18 mouse cellular contexts compared by ENCODE assay signal in genomic region chr10:121421657-121422290, GRCm38 (mm10). TPM values are rescaled to one million over a fixed set of nuclear protein-coding genes. Genes with fewer than 3 reads are reported as not detected.
DNase-seq lines count a peak whose midpoint lies in the region; ATAC-seq and TF ChIP-seq lines count a peak whose summit lies in the region.
"Had no signal": no experiment of that assay in that cellular context is flagged by ENCODE, and none has a peak within 500 bp of the region (broad histone marks: within the 10 kb centered on the region; RNA-seq: fewer than 3 reads in every experiment).

No protein-coding gene starts in this region.

- TF ChIP-seq EP300 in heart, adult 2 months (IDR thresholded peaks at IDR 0.05; ENCODE audit: insufficient read depth, low read depth, low read length) = no peak
- TF ChIP-seq EP300 in lung, postnatal 0 days (IDR thresholded peaks at IDR 0.05) = no peak

- no peak for TF ChIP-seq POLR2A in heart, adult 2 months (IDR thresholded peaks at IDR 0.05; ENCODE audit: insufficient read depth, low read depth, low read length)
- TF ChIP-seq POLR2A in myocyte (IDR thresholded peaks at IDR 0.05; ENCODE audit: insufficient read length, low read depth) = no peak

- H3ac ChIP-seq in myocyte (ENCODE audit: control insufficient read depth, insufficient read length) = no peak overlapping the region

- H3K4me3 ChIP-seq in heart, adult 2 months = no peak overlapping the region
- H3K4me3 ChIP-seq in heart, embryonic 15.5 days = no peak overlapping the region
- H3K4me3 ChIP-seq in lung, postnatal 0 days (ENCODE audit: low read depth, low read length) = no peak overlapping the region
- H3K4me3 ChIP-seq in myocyte = no peak overlapping the region
- no peak overlapping the region for H3K4me3 ChIP-seq in intestine, embryonic 16.5 days (ENCODE audit: low read length)
- H3K4me3 ChIP-seq: embryonic facial prominence, embryonic 10.5 days; forebrain, embryonic 15.5 days; hindbrain, embryonic 10.5 days; hindbrain, embryonic 15.5 days had no signal

- no peak overlapping the region for H3K4me2 ChIP-seq in heart, embryonic 15.5 days
- no peak overlapping the region for H3K4me2 ChIP-seq in lung, postnatal 0 days (replicated peaks; ENCODE audit: low read depth, low read length)
- H3K4me2 ChIP-seq in myocyte (ENCODE audit: low read depth) = peak overlapping the region; percentile 56
- H3K4me2 ChIP-seq in intestine, embryonic 16.5 days (ENCODE audit: low read depth, low read length) = no peak overlapping the region
- H3K4me2 ChIP-seq: forebrain, embryonic 15.5 days; hindbrain, embryonic 15.5 days had no signal

- ATAC-seq in heart, embryonic 15.5 days (replicated peaks; ENCODE audit: insufficient number of reproducible peaks, insufficient read depth, low FRiP score, low read depth) = no peak
- no peak for ATAC-seq in lung, postnatal 0 days
- ATAC-seq in intestine, embryonic 16.5 days = no peak
- ATAC-seq: forebrain, embryonic 15.5 days; intestine, postnatal 0 days had no signal

- DNase-seq in heart, adult 2 months = no peak
- DNase-seq in heart, postnatal 36 days = no peak
- no peak for DNase-seq in heart, postnatal 25 days (ENCODE audit: low spot score)
- DNase-seq in lung, postnatal 0 days (ENCODE audit: low spot score) = no peak
- no peak for DNase-seq in lung, postnatal 14 days
- DNase-seq: adrenal gland, adult 2 months; adrenal gland, postnatal 25 days; cerebellum, adult 2 months; gastrocnemius, postnatal 25 days; kidney, adult 8-10 months had no signal

- no peaks in the 10 kb centered on the region for H3K9me3 ChIP-seq in heart, embryonic 15.5 days (replicated peaks)
- H3K9me3 ChIP-seq in lung, postnatal 0 days (ENCODE audit: low read length) = no peaks in the 10 kb centered on the region
- no peaks in the 10 kb centered on the region for H3K9me3 ChIP-seq in intestine, embryonic 16.5 days (ENCODE audit: control insufficient read depth, low read length)
- H3K9me3 ChIP-seq: embryonic facial prominence, embryonic 10.5 days; forebrain, embryonic 15.5 days; hindbrain, embryonic 10.5 days; hindbrain, embryonic 15.5 days had no signal

- WGBS in heart, adult 2 months = 48% methylated on average over 11 of the region's 11 CpGs
- 82% methylated on average over 11 of the region's 11 CpGs for WGBS in heart, embryonic 15.5 days
- 79% methylated on average over 11 of the region's 11 CpGs for WGBS in lung, postnatal 0 days
- WGBS in intestine, embryonic 16.5 days = 94% methylated on average over 11 of the region's 11 CpGs

- no peaks in the 10 kb centered on the region for H3K27me3 ChIP-seq in heart, adult 2 months (ENCODE audit: control insufficient read depth, insufficient read depth, low read length)
- no peaks in the 10 kb centered on the region for H3K27me3 ChIP-seq in heart, embryonic 15.5 days
- no peaks in the 10 kb centered on the region for H3K27me3 ChIP-seq in lung, postnatal 0 days (replicated peaks; ENCODE audit: insufficient read depth, low read length)
- H3K27me3 ChIP-seq in myocyte (ENCODE audit: control insufficient read depth, insufficient read depth, insufficient read length) = no peaks in the 10 kb centered on the region
- no peaks in the 10 kb centered on the region for H3K27me3 ChIP-seq in intestine, embryonic 16.5 days (replicated peaks; ENCODE audit: control insufficient read depth, insufficient read depth, low read length)
- H3K27me3 ChIP-seq: forebrain, embryonic 15.5 days; hindbrain, embryonic 15.5 days had no signal

- intact Hi-C loops in heart, adult 2 months (cut with DNase I) = no loop called here
- intact Hi-C loops in heart, postnatal 36 days (cut with DNase I) = no loop called here
- intact Hi-C loops in heart, postnatal 25 days (cut with DNase I) = no loop called here

- TF ChIP-seq CTCF in heart, adult 2 months (IDR thresholded peaks at IDR 0.05) = no peak
- TF ChIP-seq CTCF in lung, postnatal 0 days (IDR thresholded peaks at IDR 0.05) = no peak

- H3K27ac ChIP-seq in heart, adult 2 months = peak overlapping the region; percentile 83
- H3K27ac ChIP-seq in heart, embryonic 15.5 days = 0 out of 2 replicates have a peak overlapping the region, but pooled peaks have one; percentile 1
- H3K27ac ChIP-seq in lung, postnatal 0 days (ENCODE audit: low read length) = 0 out of 2 replicates have a peak overlapping the region, but pooled peaks have one; percentile 76
- no peak overlapping the region for H3K27ac ChIP-seq in intestine, embryonic 16.5 days (ENCODE audit: low read length)
- H3K27ac ChIP-seq: embryonic facial prominence, embryonic 10.5 days; forebrain, embryonic 15.5 days; hindbrain, embryonic 15.5 days had no signal

- H3K79me2 ChIP-seq in heart, adult 2 months (replicated peaks; ENCODE audit: control insufficient read depth, insufficient read depth, low read length) = peaks cover 5% of the 10 kb centered on the region
- H3K79me2 ChIP-seq in myocyte (ENCODE audit: control insufficient read depth, insufficient read depth) = peaks cover 6% of the 10 kb centered on the region

- peaks cover 44% of the 10 kb centered on the region for H3K4me1 ChIP-seq in heart, adult 2 months (ENCODE audit: control insufficient read depth, insufficient read depth, low read length)
- H3K4me1 ChIP-seq in heart, embryonic 15.5 days (replicated peaks) = peaks cover 77% of the 10 kb centered on the region
- H3K4me1 ChIP-seq in lung, postnatal 0 days (ENCODE audit: insufficient read depth, low read depth, low read length) = peaks cover 19% of the 10 kb centered on the region
- H3K4me1 ChIP-seq in intestine, embryonic 16.5 days (ENCODE audit: control insufficient read depth, insufficient read depth, low read length) = peaks cover 68% of the 10 kb centered on the region

- H3K9ac ChIP-seq in heart, adult 2 months (ENCODE audit: low read depth, low read length) = no peak overlapping the region
- peak overlapping the region; percentile 11; the same call in 1 of the 2 replicates for H3K9ac ChIP-seq in heart, embryonic 15.5 days
- no peak overlapping the region for H3K9ac ChIP-seq in lung, postnatal 0 days (replicated peaks; ENCODE audit: low read depth)
- no peak overlapping the region for H3K9ac ChIP-seq in intestine, embryonic 16.5 days (ENCODE audit: low read depth, low read length)
- H3K9ac ChIP-seq: forebrain, embryonic 15.5 days; hindbrain, embryonic 15.5 days had no signal

- peaks cover 5% of the 10 kb centered on the region for H3K36me3 ChIP-seq in heart, adult 2 months (ENCODE audit: control insufficient read depth, insufficient read depth, low read length)
- H3K36me3 ChIP-seq in heart, embryonic 15.5 days = no peaks in the 10 kb centered on the region
- H3K36me3 ChIP-seq in lung, postnatal 0 days (ENCODE audit: insufficient read depth, low read length) = no peaks in the 10 kb centered on the region
- H3K36me3 ChIP-seq in myocyte (ENCODE audit: control insufficient read depth, insufficient read depth) = no peaks in the 10 kb centered on the region
- H3K36me3 ChIP-seq in intestine, embryonic 16.5 days (ENCODE audit: control insufficient read depth, insufficient read depth, low read length) = peaks cover 5% of the 10 kb centered on the region; the same call in 1 of the 2 replicates
- H3K36me3 ChIP-seq: forebrain, embryonic 15.5 days; hindbrain, embryonic 10.5 days; hindbrain, embryonic 15.5 days had no signal

TF ChIP-seq in myocyte, 11 proteins besides CTCF, POLR2A, EP300 and RAD21:
- TF ChIP-seq TCF12 (IDR thresholded peaks at IDR 0.05; ENCODE audit: insufficient read depth, poor library complexity, severe bottlenecking) (no peak), REST (IDR thresholded peaks at IDR 0.05; ENCODE audit: insufficient read depth, insufficient read length) (no peak), CEBPB (IDR thresholded peaks at IDR 0.05; ENCODE audit: insufficient read depth, poor library complexity, severe bottlenecking) (no peak), TCF3 (IDR thresholded peaks at IDR 0.05; ENCODE audit: insufficient read length, low read depth) (no peak), MAX (IDR thresholded peaks at IDR 0.05; ENCODE audit: low read depth) (no peak), POLR2AphosphoS2 (IDR thresholded peaks at IDR 0.05; ENCODE audit: insufficient read length, low read depth) (no peak), SRF (IDR thresholded peaks at IDR 0.05; ENCODE audit: control insufficient read depth, insufficient read length, low read depth) (no peak), MYOD1 (IDR thresholded peaks at IDR 0.05; ENCODE audit: control insufficient read depth in 1 of 3, insufficient read length in 2 of 3, low read depth in 2 of 3) (peak in 1 of 3 experiments; percentile 56), E2F4 (IDR thresholded peaks at IDR 0.05; ENCODE audit: insufficient read depth) (no peak), MYOG (IDR thresholded peaks at IDR 0.05; ENCODE audit: control insufficient read depth in 1 of 3, insufficient read depth in 1 of 3, insufficient read length in 2 of 3, low read depth in 2 of 3) (peak in 1 of 3 experiments; percentile 69), USF1 (IDR thresholded peaks at IDR 0.05; ENCODE audit: low read depth) (no peak)

RNA-seq across cellular contexts. Expression of gene Rassf3, which starts 54.4 kb away (rescaled TPM):
- 100 to 1,000 TPM; 134 to 135 TPM for total RNA-seq in heart, adult 2 months (2021)
- polyA plus RNA-seq in heart, adult 2 months (2012; rRNA removed) = 69.4 and 121 TPM in 2 replicates
- 100 to 1,000 TPM; 125 to 140 TPM for total RNA-seq in heart, postnatal 36 days (2021)
- 20.9 and 22.2 TPM in 2 replicates for polyA plus RNA-seq in heart, embryonic 15.5 days (2015; fragmentation: Nextera tagmentation; extraction: Ambion mirVana)
- 100 to 1,000 TPM; 146 to 157 TPM for total RNA-seq in heart, postnatal 25 days (2021)
- polyA plus RNA-seq in lung, postnatal 0 days (2015; fragmentation: Nextera tagmentation; extraction: Ambion mirVana) = 22.9 and 26.4 TPM in 2 replicates
- polyA plus RNA-seq in myocyte (2012; fragmentation: generic; extraction: Trizol) = 32.3 TPM
- polyA plus RNA-seq in intestine, embryonic 16.5 days (2015; fragmentation: Nextera tagmentation; extraction: Ambion mirVana) = 15.7 and 22.2 TPM in 2 replicates

RNA-seq across cellular contexts. Expression of gene Gns, which starts 56.9 kb away (rescaled TPM):
- 10 to 100 TPM; 82.1 to 92.2 TPM for total RNA-seq in heart, adult 2 months (2021)
- 45.5 and 55.9 TPM in 2 replicates for polyA plus RNA-seq in heart, adult 2 months (2012; rRNA removed)
- 10 to 100 TPM; 82.1 to 83.5 TPM for total RNA-seq in heart, postnatal 36 days (2021)
- 28.6 and 33.1 TPM in 2 replicates for polyA plus RNA-seq in heart, embryonic 15.5 days (2015; fragmentation: Nextera tagmentation; extraction: Ambion mirVana)
- total RNA-seq in heart, postnatal 25 days (2021) = 10 to 100 TPM; 67.8 to 72.4 TPM
- polyA plus RNA-seq in lung, postnatal 0 days (2015; fragmentation: Nextera tagmentation; extraction: Ambion mirVana) = 40.8 and 41.4 TPM in 2 replicates
- polyA plus RNA-seq in myocyte (2012; fragmentation: generic; extraction: Trizol) = 81.4 TPM
- 43.3 and 50.4 TPM in 2 replicates for polyA plus RNA-seq in intestine, embryonic 16.5 days (2015; fragmentation: Nextera tagmentation; extraction: Ambion mirVana)
